Mouse (Mus musculus) fat pad, adult 2 months (tissue): Measurements from ENCODE around the gene Sh3rf3.

ENCODE experiments used
- DNase-seq: peaks from one replicate; pipeline ENCODE4 v3.0.0-alpha.2; 2011; ENCODE audit warnings: low read depth, low spot score; ENCODE audit errors: extremely low read depth

Gene Sh3rf3

DNA sequence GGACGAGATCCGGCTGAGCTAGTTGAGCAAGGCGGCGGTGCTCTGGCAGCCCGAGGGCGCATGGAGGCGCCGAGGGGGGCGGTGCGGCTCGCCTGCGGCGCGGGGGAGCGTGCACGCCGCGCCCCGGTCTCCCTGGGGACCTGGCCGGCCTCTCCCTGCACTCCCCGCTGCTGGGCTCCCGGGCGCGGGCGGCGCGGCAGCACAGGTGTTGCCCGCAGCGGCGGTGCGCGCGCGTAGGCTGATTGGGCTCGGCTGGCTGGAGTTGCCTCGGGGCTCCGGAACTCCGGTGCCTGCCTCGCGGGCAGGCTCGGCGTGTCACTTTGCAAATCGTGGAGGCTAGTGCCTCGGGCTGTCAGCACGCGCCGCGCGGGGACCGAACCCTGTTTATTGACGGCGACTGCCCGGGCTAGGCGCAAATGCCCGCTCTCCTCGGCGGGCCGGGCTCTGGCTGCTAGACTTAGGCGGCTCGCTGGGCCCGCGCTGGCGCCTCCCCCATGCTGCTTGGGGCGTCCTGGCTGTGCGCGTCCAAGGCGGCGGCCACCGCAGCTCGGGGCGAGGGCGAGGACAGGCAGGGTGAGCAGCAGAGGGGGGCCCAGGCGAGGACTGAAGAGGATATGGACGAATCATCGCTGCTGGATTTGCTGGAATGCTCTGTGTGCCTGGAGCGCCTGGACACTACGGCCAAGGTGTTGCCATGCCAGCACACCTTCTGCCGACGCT is at the start of gene Sh3rf3:
Gene Sh3rf3, plus strand, starts transcription at position 279 of the 720 bp plus-strand sequence.
- no peak for DNase-seq

DNA sequence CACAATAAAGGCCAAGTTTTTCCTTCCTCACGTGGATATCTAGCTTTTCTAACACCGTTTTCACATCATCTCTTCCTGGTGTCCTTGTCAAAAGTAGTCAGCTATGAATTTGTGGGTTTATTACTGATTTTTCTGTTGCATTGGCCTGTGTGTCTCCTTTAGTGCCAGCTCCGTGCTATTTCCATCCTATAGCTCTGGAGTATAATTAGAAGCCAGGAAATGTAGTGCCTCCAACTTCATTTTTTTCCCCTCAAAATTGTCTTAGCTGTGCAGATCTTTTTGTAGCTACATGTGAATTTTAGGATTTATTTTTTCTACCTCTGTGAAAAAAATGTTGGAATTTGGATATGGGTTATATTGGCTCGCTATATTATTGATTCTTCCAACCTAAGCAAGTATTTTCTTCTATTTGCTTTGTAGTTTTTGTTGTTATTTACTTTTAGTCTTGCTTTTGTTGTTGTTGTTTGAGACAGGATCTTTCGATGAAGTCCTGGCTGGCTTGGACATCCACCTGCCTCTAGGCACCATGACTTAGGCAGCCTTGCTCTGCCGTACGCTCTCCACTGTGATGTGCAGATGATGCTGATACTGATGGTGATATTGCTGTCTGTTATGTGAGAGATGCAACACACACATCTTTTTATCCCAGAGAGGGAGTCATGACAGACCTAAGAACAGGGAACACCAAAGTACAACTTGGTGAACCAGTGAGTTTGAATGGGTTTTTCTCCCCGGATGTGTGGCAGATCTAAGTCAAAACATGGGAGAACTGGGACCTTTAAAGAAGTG is 24.5 kb upstream of the Sh3rf3 start:
- no peak for DNase-seq

DNA sequence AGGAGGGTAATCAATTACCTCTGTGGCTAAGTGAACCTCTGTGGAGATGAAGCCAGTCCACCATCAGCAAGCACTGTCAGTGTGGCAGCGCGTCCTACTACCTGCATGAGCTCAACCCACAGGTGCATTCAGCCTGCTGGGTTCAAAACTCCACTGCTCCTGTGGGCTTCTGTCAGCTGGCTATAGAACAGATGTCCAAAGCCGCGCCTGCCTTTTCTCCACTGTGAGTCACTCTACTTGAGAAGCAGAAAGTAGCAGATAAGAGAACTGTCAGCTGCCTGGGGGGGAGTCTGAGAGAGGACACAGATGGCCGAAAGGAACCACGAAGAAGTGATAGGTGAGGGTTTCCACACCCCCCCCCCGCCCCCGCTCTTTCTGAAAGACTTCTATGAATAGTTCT is 15.6 kb upstream of the Sh3rf3 start:
- no peak for DNase-seq

- no peak for DNase-seq
Measured at GRCm38 (mm10) chr10:58798156-58798555, 15.0 kb upstream of the Sh3rf3 start.

GRCm38 (mm10) chr10:58800996-58801433 is 12.1 kb upstream of the Sh3rf3 start:
- no peak for DNase-seq

DNA sequence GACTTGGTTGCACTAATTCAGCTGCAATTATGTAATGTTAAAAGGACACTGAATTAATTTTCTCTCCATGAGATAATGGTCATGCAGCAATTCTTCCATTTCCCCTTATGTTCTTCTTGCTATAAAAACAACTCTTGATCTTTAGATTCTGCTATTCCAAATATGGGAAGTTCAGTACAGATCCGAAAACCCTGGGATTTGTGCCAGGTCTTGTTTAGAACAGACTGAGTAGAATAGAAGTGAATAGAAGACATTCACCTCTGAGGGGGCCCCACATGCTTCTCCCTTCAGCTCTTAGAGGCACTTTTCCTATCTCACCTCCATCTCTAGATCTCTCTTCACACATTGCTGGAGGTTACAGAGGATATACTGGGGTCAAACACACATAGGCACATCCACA is 10.8 kb upstream of the Sh3rf3 start:
- DNase-seq, result no peak

DNA sequence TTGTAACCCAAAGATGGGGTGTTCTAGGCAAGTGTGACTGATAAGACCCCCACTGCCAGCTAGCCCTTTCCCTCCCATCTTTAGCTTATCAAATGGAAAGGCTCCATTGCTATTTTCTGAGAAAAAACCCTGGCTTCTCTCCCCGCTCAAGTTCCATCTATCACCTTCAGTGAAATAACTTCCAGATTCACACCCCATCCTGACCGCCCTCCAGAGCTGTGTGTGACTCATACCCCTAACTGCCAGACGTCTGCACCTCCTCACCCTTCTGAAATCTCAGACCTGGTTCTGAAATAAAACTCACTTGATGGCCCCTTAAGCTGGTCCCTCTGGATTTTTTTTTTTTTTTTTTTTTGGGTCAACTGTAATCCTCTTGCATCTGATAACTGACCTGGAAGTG is 5.2 kb upstream of the Sh3rf3 start:
- DNase-seq, result no peak

DNA sequence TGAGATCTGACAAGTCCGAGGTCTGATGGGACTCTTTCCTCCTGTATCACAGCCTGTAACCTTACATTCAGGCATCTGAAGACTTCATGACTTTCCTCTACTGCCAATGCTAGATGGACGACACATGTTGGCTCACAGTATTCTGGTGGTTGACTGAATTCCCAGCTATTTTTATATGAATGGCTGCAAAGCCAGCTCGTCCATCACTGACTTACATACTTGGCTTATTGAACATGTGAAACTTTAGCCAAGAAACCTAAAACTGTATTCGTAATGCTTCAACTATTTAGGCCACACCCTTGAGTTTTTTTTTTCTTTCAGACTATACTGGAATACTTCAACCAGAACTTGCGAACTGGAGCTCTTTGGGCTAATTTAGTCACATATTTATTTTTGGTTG is 3.0 kb upstream of the Sh3rf3 start:
- no peak for DNase-seq

DNA sequence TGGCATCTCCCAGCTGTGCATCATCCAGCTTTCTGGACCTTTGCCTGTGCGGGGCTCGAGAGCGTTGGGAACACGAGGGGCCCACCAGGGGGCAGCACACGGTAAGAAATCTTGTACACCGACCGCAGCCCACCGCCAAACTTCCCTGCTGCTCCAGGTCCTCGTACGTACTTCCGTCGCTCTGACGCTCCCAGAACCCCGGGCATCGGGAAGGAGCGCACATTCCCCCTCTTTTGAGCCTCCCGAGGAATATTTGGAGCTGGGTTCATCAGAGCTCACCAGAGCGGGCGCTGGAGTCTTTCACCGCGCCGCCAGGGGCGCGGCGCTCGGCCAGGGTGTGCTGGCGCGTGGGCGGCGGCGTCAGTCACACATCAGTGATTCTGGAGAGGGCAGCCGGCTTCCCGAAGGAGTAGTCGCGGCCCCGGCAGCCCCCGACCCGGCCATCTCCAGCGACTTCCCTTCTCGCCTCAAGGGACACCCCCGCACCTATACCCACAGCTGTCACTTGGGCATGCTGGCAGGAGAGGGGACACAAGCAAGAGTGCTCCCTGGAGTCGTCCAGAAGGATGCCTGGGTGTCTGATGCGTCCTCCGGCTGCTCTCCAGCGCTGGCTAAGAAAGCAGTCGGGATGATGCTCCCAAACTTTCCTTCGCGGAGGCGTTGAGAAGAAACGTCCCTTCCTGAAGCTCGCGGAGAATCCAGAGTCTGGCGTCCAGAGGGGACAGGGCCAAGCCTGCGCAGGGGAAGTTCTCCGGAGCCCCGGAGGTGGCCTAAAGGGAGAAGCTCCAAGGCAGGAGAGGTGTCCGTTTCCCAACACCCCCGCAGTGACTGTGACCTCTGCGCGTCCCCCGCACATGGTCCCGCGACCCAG is 714 bp upstream of the Sh3rf3 start:
- DNase-seq, result no peak

DNA sequence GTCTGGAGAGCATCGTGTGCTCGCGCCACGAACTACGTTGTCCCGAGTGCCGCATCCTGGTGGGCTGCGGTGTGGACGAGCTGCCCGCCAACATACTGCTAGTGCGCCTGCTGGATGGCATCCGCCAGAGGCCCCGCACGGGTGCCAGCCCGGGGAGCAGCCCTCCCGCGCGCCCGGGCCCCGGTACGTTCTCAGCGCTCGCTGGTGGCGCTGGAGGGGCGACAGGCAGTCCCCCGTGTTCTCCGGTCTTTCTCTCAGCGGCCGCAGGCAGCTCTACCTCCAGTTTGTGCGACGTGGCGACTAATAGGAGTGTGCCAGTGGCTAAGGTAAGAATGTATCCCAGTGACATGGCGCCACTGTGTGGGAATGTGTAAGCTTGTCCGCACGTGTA is 637 bp downstream of the Sh3rf3 start:
- DNase-seq, result no peak

DNA sequence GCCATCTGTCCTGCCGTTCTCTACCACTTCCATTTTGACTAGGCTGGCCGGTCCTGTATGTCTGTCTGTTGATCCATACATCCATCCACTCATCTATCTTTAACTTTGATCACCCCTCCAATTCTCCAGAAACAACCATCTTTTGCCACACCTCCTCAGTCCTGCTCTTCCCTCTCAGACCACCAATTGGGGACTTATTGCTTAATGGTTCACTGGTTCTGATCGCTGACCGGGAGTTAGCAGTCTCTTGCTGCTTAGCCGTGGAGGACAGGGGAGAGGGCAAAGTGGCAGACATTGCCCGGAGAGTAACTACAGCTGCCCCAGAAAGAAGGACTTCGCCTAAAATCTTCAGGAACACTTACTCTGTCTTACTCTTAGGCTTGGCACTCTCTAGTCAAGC is 1.3 kb downstream of the Sh3rf3 start:
- no peak for DNase-seq

DNA sequence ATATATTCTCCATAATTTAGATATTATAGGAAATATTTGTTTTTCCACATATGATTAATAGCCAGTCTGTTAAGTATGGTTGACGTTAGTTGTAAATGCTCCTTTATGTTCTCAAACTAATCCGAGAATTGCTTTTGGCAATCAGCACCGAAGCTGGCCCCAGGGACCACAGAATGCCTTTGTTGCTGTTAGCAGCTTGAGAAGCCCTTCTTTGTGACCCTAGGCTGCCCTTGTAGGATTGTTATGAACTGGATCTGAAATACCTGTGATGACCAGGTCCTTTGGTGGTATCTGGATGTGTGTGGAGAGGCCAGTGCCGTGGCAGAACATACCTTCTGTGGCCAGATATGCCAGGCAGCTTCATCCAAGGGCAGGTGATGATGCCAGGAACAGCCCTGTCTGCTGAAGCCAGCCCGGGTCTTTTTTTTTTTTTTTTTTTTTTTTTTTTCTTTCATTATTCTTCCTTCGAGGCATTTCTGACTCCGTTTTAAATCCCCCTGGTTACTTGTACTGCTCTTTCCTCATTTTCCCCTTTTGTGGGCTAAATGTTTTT is 10.9 kb downstream of the Sh3rf3 start:
- DNase-seq, result no peak

- no peak for DNase-seq
Measured at GRCm38 (mm10) chr10:58829251-58830111, 16.3 kb downstream of the Sh3rf3 start.

DNA sequence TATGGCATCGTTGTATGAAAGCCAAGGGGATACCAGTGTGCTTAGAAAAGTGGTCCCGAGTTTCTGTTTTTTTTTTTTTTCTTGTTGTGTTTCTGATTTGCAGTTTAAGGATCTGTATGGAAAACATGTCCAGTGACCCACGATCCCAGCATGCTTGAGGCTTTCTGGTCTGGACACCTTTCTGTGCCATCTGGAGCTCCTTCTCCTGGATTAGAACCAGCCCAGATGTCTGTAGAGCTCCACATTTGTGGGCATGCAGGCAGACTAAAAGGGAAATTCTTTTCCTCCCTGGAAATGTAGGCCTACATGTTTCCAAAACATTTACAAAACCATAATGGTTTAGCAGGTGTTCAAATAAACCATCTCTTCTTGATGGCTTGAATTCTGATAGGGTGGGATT is 20.0 kb downstream of the Sh3rf3 start:
- DNase-seq, result no peak

- DNase-seq, result no peak
Measured at GRCm38 (mm10) chr10:58833741-58834178, 20.6 kb downstream of the Sh3rf3 start.

- DNase-seq, result no peak
Measured at GRCm38 (mm10) chr10:58836391-58836790, 23.2 kb downstream of the Sh3rf3 start.

GRCm38 (mm10) chr10:58837504-58837903 is 24.3 kb downstream of the Sh3rf3 start:
- DNase-seq, result no peak

- DNase-seq, result no peak
Measured at GRCm38 (mm10) chr10:58841945-58842344, 28.8 kb downstream of the Sh3rf3 start.

DNA sequence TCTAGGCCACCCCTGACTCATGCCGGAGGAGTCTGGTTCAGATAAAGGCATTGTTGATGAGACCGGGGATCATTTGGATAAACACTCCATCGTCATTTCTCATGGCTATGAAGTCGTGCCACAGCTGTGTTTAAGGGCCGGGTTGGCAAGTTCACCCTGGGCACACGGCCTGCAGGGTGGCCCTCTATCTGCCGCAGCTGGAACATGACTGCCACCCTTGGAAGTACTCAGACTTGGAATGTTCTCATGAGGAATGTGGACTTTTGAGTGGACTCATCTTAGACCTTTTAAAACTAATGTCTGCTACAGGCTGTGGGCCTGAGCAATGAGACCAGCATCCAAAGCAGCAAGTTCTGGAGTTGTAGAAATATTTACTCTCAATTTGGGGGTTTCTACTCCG is 29.9 kb downstream of the Sh3rf3 start:
- no peak for DNase-seq

DNA sequence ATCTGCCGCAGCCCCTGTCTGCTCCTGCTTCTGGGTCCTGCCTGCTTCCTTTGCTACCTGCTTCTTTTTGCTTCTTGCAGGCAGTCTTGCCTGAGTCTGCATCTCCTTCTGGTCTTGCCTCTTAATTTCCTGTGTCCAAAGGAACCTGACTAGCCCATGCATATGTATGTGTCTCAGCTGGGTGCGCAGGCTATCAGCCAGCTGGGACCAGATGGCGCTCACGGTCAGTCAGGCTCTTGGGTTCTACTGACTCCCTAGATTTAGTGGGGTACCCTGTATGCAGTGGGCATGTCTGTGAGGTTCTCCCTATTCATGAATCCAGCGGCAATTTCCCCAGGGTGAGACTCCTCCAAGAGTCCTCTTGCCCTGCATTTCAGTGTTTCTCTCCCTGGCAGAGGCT is 35.0 kb downstream of the Sh3rf3 start:
- DNase-seq, result no peak
